Mouse (Mus musculus): Measurements from ENCODE around the gene Lhb. TPM values are rescaled to one million over a fixed set of nuclear protein-coding genes. Genes with fewer than 3 reads are reported as not detected.
A peak's percentile ranks its signal among the peaks of the same experiment; 100 is the strongest.

Lhb gene
- polyA plus RNA-seq, 1 experiment from 2014 or later = not detected

DNA sequence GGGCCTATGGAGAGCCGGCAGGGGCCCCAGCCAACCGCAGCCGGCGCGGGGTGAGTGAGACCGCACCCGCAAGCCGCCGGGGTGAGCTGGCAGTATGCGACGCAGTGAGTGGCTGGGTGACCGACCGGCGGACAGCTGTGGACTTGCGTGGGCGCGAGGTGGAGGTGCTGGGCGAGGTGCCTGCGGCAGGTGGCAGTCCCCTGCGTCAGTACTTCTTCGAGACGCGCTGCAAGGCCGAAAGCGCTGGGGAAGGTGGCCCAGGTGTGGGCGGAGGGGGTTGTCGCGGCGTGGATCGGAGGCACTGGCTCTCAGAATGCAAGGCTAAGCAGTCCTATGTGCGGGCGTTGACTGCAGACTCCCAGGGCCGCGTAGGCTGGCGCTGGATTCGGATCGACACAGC is 5.0 kb upstream of the Lhb start:
- Histone ChIP-seq H3K27me3 (peaks cover 99% of the 10 kb centered on the region), H3K4me1 (peaks cover 20% of the 10 kb centered on the region), H3K27ac (replicated peaks) (no peak overlapping the region), H3K4me2 (replicated peaks) (no peak overlapping the region), H3K4me3 (no peak overlapping the region), H3K9ac (replicated peaks) (no peak overlapping the region), H3K36me3 (no peaks in the 10 kb centered on the region), H3K9me3 (no peaks in the 10 kb centered on the region)
- WGBS = 16% methylated on average over 37 of the region's 37 CpGs
- no peak for ATAC-seq (ENCODE audit: low FRiP score, low read depth)

- Histone ChIP-seq H3K27ac (replicated peaks) (no peak overlapping the region), H3K9me3 (no peaks in the 10 kb centered on the region), H3K9ac (replicated peaks) (no peak overlapping the region), H3K27me3 (peaks cover 89% of the 10 kb centered on the region), H3K4me1 (peaks cover 19% of the 10 kb centered on the region), H3K4me2 (replicated peaks) (no peak overlapping the region), H3K4me3 (no peak overlapping the region), H3K36me3 (peaks cover 23% of the 10 kb centered on the region)
- ATAC-seq (ENCODE audit: low FRiP score, low read depth) = no peak
- WGBS = 14% methylated on average over 13 of the region's 13 CpGs
Measured at GRCm38 (mm10) chr7:45417962-45418492, 2.6 kb upstream of the Lhb start.

GRCm38 (mm10) chr7:45419859-45420614 is 583 bp upstream of the Lhb start:
- Histone ChIP-seq H3K9ac (replicated peaks) (no peak overlapping the region), H3K4me3 (no peak overlapping the region), H3K4me2 (replicated peaks) (no peak overlapping the region), H3K27ac (replicated peaks) (no peak overlapping the region), H3K27me3 (peaks cover 69% of the 10 kb centered on the region), H3K4me1 (peaks cover 5% of the 10 kb centered on the region; the same call in 1 of the 2 replicates), H3K9me3 (no peaks in the 10 kb centered on the region), H3K36me3 (peaks cover 43% of the 10 kb centered on the region)
- ATAC-seq (ENCODE audit: low FRiP score, low read depth) = no peak
- whole genome bisulfite sequencing = 19% methylated on average over 27 of the region's 27 CpGs

DNA sequence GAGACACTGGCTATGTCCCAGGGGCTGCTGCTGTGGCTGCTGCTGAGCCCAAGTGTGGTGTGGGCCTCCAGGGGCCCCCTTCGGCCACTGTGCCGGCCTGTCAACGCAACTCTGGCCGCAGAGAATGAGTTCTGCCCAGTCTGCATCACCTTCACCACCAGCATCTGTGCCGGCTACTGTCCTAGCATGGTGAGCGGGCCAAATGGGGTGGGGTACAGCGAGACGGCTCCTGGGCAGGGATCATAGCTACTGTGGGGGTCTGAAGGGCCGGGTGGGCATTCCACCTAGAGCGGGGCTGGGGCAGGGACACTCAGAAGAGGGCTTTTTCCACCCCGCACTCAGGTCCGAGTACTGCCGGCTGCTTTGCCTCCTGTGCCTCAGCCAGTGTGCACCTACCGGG is 574 bp downstream of the Lhb start:
- H3K4me3 ChIP-seq = no peak overlapping the region
- peaks cover 54% of the 10 kb centered on the region for H3K36me3 ChIP-seq
- no peaks in the 10 kb centered on the region for H3K9me3 ChIP-seq
- no peak for ATAC-seq (ENCODE audit: low FRiP score, low read depth)
- no peak overlapping the region for H3K27ac ChIP-seq (replicated peaks)
- peaks cover 57% of the 10 kb centered on the region for H3K27me3 ChIP-seq
- WGBS = 82% methylated on average over 14 of the region's 14 CpGs
- H3K4me2 ChIP-seq (replicated peaks) = no peak overlapping the region
- H3K9ac ChIP-seq (replicated peaks) = no peak overlapping the region
- no peaks in the 10 kb centered on the region for H3K4me1 ChIP-seq

DNA sequence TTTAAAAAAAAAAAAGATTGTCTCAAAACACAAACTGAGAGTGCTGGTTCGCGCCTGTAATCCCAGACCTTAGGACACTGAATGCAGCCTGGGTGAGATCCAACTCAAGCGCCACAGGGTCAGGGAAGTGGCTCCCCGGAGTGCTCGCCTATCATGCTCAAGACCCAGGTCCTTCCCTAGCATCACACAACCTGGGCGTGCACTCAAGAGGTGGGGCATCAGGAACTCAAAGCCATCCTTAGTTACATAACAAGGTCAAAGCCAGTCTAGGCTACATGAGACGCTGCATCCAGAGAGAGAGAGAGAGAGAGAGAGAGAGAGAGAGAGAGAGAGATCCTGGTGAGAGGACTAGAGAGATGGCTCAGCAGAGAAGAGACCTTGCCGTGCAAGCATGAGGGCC is 5.9 kb downstream of the Lhb start:
- H3K4me1 ChIP-seq = no peaks in the 10 kb centered on the region
- no peak overlapping the region for H3K4me3 ChIP-seq
- no peak overlapping the region for H3K4me2 ChIP-seq (replicated peaks)
- H3K27ac ChIP-seq (replicated peaks) = no peak overlapping the region
- H3K9me3 ChIP-seq = no peaks in the 10 kb centered on the region
- ATAC-seq (ENCODE audit: low FRiP score, low read depth) = no peak
- WGBS = 95% methylated on average over 8 of the region's 8 CpGs
- H3K27me3 ChIP-seq = peaks cover 5% of the 10 kb centered on the region
- no peak overlapping the region for H3K9ac ChIP-seq (replicated peaks)
- peaks cover 93% of the 10 kb centered on the region for H3K36me3 ChIP-seq

DNA sequence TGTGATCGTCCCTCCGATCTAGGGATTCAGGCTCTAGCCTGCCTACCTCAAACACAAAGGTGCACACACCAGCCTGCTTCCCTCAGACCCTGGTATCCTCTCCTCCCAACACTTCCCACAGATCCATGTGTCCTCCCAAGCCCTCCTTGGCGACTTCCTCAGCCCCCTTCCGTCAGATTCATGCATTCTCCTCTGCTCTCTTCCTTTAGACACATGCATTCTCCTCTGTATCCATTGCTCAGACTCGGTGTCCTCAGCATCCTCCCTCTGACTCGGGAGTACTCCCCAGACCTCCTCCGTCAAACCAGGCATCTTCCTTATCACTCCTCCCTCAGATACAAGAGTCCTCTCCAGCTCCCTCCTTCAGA is 13.2 kb downstream of the Lhb start:
- Histone ChIP-seq H3K9ac (replicated peaks) (peak overlapping the region; percentile 91), H3K27me3 (no peaks in the 10 kb centered on the region; the same call in 1 of the 2 replicates), H3K27ac (replicated peaks) (peak overlapping the region; percentile 90), H3K4me2 (replicated peaks) (peak overlapping the region; percentile 100), H3K36me3 (peaks cover 33% of the 10 kb centered on the region), H3K4me3 (peak overlapping the region; percentile 84), H3K4me1 (peaks cover 41% of the 10 kb centered on the region), H3K9me3 (no peaks in the 10 kb centered on the region)
- no peak for ATAC-seq (ENCODE audit: low FRiP score, low read depth)
- 2% methylated on average over 7 of the region's 7 CpGs for WGBS

- Histone ChIP-seq H3K9me3 (no peaks in the 10 kb centered on the region), H3K27me3 (no peaks in the 10 kb centered on the region; the same call in 1 of the 2 replicates), H3K4me3 (peak within 1 kb of the TSS; percentile 84), H3K4me1 (peaks cover 41% of the 10 kb centered on the region), H3K4me2 (replicated peaks) (peak within 1 kb of the TSS; percentile 100), H3K9ac (replicated peaks) (peak within 1 kb of the TSS; percentile 91), H3K36me3 (peaks cover 29% of the 10 kb centered on the region), H3K27ac (replicated peaks) (peak within 1 kb of the TSS; percentile 90)
- ATAC-seq (ENCODE audit: low FRiP score, low read depth) = peak; percentile 97
- WGBS = under 1% methylated on average over 45 of the region's 45 CpGs
Measured at GRCm38 (mm10) chr7:45434203-45435015, 13.8 kb downstream of the Lhb start, which contains the start of gene Gys1. TSS of gene Gys1 (plus strand) at chr7:45434844.

DNA sequence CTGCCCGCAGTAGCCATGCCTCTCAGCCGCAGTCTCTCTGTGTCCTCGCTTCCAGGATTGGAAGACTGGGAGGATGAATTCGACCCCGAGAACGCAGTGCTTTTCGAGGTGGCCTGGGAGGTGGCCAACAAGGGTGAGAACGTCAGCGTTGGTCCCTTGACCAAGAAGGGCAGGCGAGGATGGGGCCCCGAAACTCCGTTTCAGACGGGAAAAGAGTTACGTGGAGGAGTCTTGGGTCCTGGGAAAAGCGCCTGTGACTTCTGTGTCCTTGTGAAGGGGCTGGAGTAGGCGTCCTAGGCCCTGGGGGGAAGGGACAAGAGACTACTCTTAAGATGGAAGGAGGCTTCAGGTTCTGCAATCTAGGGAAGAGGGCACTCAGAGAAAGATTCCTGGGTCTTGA is 14.4 kb downstream of the Lhb start:
- peak overlapping the region; percentile 26 for H3K27ac ChIP-seq (replicated peaks)

GRCm38 (mm10) chr7:45436444-45436843 is 15.8 kb downstream of the Lhb start:
- H3K4me1 ChIP-seq = peaks cover 41% of the 10 kb centered on the region

More for the DNA sequence above, 14.4 kb downstream of the Lhb start:
- 2% methylated on average over 16 of the region's 16 CpGs for WGBS
- Histone ChIP-seq H3K4me3 (peak overlapping the region; percentile 84), H3K4me1 (peaks cover 41% of the 10 kb centered on the region), H3K4me2 (replicated peaks) (peak overlapping the region; percentile 73), H3K27me3 (no peaks in the 10 kb centered on the region; the same call in 1 of the 2 replicates), H3K9ac (replicated peaks) (peak overlapping the region; percentile 69), H3K9me3 (no peaks in the 10 kb centered on the region), H3K36me3 (peaks cover 29% of the 10 kb centered on the region)
- no peak for ATAC-seq (ENCODE audit: low FRiP score, low read depth)

GRCm38 (mm10) chr7:45437046-45437445 is 16.4 kb downstream of the Lhb start:
- Histone ChIP-seq H3K27ac (replicated peaks) (no peak overlapping the region), H3K27me3 (no peaks in the 10 kb centered on the region; the same call in 1 of the 2 replicates), H3K4me2 (replicated peaks) (no peak overlapping the region), H3K4me3 (no peak overlapping the region), H3K9me3 (no peaks in the 10 kb centered on the region), H3K4me1 (peaks cover 41% of the 10 kb centered on the region), H3K36me3 (peaks cover 30% of the 10 kb centered on the region), H3K9ac (replicated peaks) (peak overlapping the region; percentile 28; the same call in 1 of the 2 replicates)
- ATAC-seq (ENCODE audit: low FRiP score, low read depth) = no peak
- WGBS = 34% methylated on average over 6 of the region's 6 CpGs

More at GRCm38 (mm10) chr7:45436444-45436843, 15.8 kb downstream of the Lhb start:
- Histone ChIP-seq H3K36me3 (peaks cover 29% of the 10 kb centered on the region), H3K4me2 (replicated peaks) (no peak overlapping the region), H3K27ac (replicated peaks) (no peak overlapping the region), H3K9ac (replicated peaks) (0 out of 2 replicates have a peak overlapping the region, but pooled peaks have one; percentile 69), H3K9me3 (no peaks in the 10 kb centered on the region), H3K27me3 (no peaks in the 10 kb centered on the region; the same call in 1 of the 2 replicates), H3K4me3 (no peak overlapping the region)
- ATAC-seq (ENCODE audit: low FRiP score, low read depth) = no peak
- 91% methylated on average over 5 of the region's 5 CpGs for WGBS

- no peak for ATAC-seq (ENCODE audit: low FRiP score, low read depth)
- Histone ChIP-seq H3K27me3 (no peaks in the 10 kb centered on the region; the same call in 1 of the 2 replicates), H3K36me3 (peaks cover 25% of the 10 kb centered on the region), H3K27ac (replicated peaks) (no peak within 1 kb of the TSS), H3K4me3 (no peak within 1 kb of the TSS), H3K9me3 (no peaks in the 10 kb centered on the region), H3K4me2 (replicated peaks) (0 out of 2 replicates have a peak within 1 kb of the TSS, but pooled peaks have one; percentile 6), H3K9ac (replicated peaks) (peak within 1 kb of the TSS; percentile 28; the same call in 1 of the 2 replicates), H3K4me1 (peaks cover 39% of the 10 kb centered on the region)
- 18% methylated on average over 19 of the region's 19 CpGs for WGBS
Measured at GRCm38 (mm10) chr7:45437521-45438276, 17.1 kb downstream of the Lhb start, which contains the start of gene Ruvbl2. TSS of gene Ruvbl2 (minus strand) at chr7:45438096.
